Mouse (Mus musculus): Measurements from ENCODE around the gene 4930451I11Rik. TPM values are rescaled to one million over a fixed set of nuclear protein-coding genes. Genes with fewer than 3 reads are reported as not detected.

Gene 4930451I11Rik
- polyA plus RNA-seq, 1 experiment = not detected

- DNase-seq (ENCODE audit: low read depth) = peak; percentile 90
- TF ChIP-seq CTCF (IDR thresholded peaks at IDR 0.05; ENCODE audit: borderline replicate concordance, extremely low read depth, insufficient read depth, insufficient read length) = peak; percentile 90
- TF ChIP-seq POLR2A (IDR thresholded peaks at IDR 0.05; ENCODE audit: borderline replicate concordance, extremely low read depth, insufficient read depth, insufficient read length, poor library complexity, severe bottlenecking) = no peak
Measured at GRCm38 (mm10) chr7:126832036-126832598, 678 bp upstream of the 4930451I11Rik start.

DNA sequence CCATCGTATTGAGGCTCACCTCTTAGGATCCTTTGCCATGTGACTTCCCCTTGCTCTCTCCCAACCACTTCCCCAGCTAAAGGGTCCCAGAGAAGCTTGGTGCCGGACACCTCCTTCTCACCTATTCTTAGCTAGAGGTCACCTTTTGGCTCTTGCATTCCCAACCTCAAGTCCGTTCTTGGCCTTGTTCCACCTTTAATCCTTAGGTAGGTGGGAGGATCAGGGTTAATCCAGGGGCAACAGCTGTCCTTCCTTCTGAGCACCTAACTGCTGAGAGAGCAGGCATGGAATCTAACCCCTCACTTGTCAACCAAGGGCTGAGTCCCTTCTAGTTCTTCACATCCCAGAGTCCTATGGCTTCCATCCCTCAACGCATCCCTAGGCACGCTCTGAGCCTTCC lies 5.5 kb downstream of the 4930451I11Rik start:
- DNase-seq (ENCODE audit: low read depth) = no peak
- no peak for TF ChIP-seq CTCF (IDR thresholded peaks at IDR 0.05; ENCODE audit: borderline replicate concordance, extremely low read depth, insufficient read depth, insufficient read length)
- no peak for TF ChIP-seq POLR2A (IDR thresholded peaks at IDR 0.05; ENCODE audit: borderline replicate concordance, extremely low read depth, insufficient read depth, insufficient read length, poor library complexity, severe bottlenecking)

DNA sequence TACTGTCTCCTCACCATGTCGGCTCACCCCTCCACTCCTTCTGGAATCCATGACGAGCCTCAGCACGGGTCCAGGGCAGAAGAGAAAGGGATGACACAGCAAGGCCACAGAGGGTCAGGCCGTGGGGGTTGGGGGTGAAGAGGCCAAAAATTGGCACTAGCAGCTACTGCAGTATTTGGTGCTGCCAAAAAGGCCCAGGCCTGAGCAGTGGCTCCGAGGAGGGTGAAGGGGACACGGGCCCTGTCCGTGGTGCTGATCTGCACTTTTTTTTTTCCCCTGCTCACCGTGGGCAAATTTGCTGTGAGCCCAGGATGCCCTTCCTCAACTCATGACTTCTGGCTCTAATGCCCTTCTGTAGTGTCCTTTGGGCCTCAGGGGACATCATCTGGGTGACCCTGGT lies 6.0 kb downstream of the 4930451I11Rik start:
- DNase-seq (ENCODE audit: low read depth) = no peak
- TF ChIP-seq CTCF (IDR thresholded peaks at IDR 0.05; ENCODE audit: borderline replicate concordance, extremely low read depth, insufficient read depth, insufficient read length) (no peak), POLR2A (IDR thresholded peaks at IDR 0.05; ENCODE audit: borderline replicate concordance, extremely low read depth, insufficient read depth, insufficient read length, poor library complexity, severe bottlenecking) (no peak)

GRCm38 (mm10) chr7:126823940-126824339 lies 7.5 kb downstream of the 4930451I11Rik start:
- no peak for DNase-seq (ENCODE audit: low read depth)
- no peak for TF ChIP-seq CTCF (IDR thresholded peaks at IDR 0.05; ENCODE audit: borderline replicate concordance, extremely low read depth, insufficient read depth, insufficient read length)
- TF ChIP-seq POLR2A (IDR thresholded peaks at IDR 0.05; ENCODE audit: borderline replicate concordance, extremely low read depth, insufficient read depth, insufficient read length, poor library complexity, severe bottlenecking) = no peak

DNA sequence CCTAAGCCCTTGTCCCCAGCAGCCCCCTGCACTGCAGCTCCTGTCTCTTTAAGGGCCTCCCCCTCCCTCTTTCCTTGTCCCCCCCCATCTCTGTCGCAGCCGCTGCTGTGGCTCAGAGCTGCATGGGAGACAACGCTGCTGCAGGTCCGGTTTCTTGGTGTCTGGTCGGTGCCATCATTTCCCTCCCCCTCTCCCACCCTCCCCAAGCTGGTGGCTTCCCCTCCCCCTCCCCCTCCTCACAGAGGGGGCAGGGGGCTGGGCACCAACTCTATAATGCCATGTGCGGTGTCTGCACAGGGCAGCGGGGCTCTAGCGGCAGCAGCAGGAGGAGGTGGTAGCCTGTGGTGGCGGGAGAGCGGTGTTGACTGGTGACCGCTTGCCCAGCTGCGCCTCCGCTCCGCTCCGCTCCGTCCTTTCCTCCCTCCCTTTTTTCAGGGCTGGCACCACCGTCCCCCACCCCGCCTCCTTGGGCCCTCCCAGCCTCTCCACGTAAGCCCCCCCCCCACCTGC lies 8.2 kb downstream of the 4930451I11Rik start:
- DNase-seq (ENCODE audit: low read depth) = peak; percentile 85
- TF ChIP-seq CTCF (IDR thresholded peaks at IDR 0.05; ENCODE audit: borderline replicate concordance, extremely low read depth, insufficient read depth, insufficient read length) (no peak), POLR2A (IDR thresholded peaks at IDR 0.05; ENCODE audit: borderline replicate concordance, extremely low read depth, insufficient read depth, insufficient read length, poor library complexity, severe bottlenecking) (peak; percentile 48; the same call in 1 of the 2 replicates)

GRCm38 (mm10) chr7:126822741-126823140 lies 8.7 kb downstream of the 4930451I11Rik start:
- DNase-seq (ENCODE audit: low read depth) = no peak
- TF ChIP-seq CTCF (IDR thresholded peaks at IDR 0.05; ENCODE audit: borderline replicate concordance, extremely low read depth, insufficient read depth, insufficient read length) = no peak
- TF ChIP-seq POLR2A (IDR thresholded peaks at IDR 0.05; ENCODE audit: borderline replicate concordance, extremely low read depth, insufficient read depth, insufficient read length, poor library complexity, severe bottlenecking) = no peak

GRCm38 (mm10) chr7:126821835-126822511 lies 9.5 kb downstream of the 4930451I11Rik start:
- DNase-seq (ENCODE audit: low read depth) = peak; percentile 84
- TF ChIP-seq POLR2A (IDR thresholded peaks at IDR 0.05; ENCODE audit: borderline replicate concordance, extremely low read depth, insufficient read depth, insufficient read length, poor library complexity, severe bottlenecking) (no peak), CTCF (IDR thresholded peaks at IDR 0.05; ENCODE audit: borderline replicate concordance, extremely low read depth, insufficient read depth, insufficient read length) (peak; percentile 98)

GRCm38 (mm10) chr7:126818818-126819217 lies 12.6 kb downstream of the 4930451I11Rik start:
- no peak for DNase-seq (ENCODE audit: low read depth)
- TF ChIP-seq CTCF (IDR thresholded peaks at IDR 0.05; ENCODE audit: borderline replicate concordance, extremely low read depth, insufficient read depth, insufficient read length) (peak; percentile 14; the same call in 1 of the 2 replicates), POLR2A (IDR thresholded peaks at IDR 0.05; ENCODE audit: borderline replicate concordance, extremely low read depth, insufficient read depth, insufficient read length, poor library complexity, severe bottlenecking) (no peak)

DNA sequence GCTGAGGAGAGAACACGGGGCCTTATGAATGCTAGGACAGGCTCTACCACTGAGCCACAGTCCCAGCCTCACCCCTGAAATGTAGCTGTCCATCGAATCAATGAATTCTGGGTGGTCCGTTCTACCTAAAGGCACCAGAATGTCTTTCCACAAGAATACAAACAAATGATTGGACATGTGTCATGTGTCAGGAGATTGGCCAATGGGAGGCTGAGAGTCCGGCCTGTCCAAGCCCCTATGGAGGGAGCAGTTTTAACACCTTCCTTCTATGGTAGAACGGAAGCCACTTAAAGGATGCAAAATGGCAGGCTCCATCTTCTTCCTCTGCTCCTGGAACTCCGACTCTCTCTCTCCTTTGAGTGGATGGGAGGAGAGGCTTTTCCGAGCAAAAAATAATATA lies 13.8 kb downstream of the 4930451I11Rik start:
- no peak for DNase-seq (ENCODE audit: low read depth)
- TF ChIP-seq CTCF (IDR thresholded peaks at IDR 0.05; ENCODE audit: borderline replicate concordance, extremely low read depth, insufficient read depth, insufficient read length) (no peak), POLR2A (IDR thresholded peaks at IDR 0.05; ENCODE audit: borderline replicate concordance, extremely low read depth, insufficient read depth, insufficient read length, poor library complexity, severe bottlenecking) (no peak)

- TF ChIP-seq CTCF (IDR thresholded peaks at IDR 0.05; ENCODE audit: borderline replicate concordance, extremely low read depth, insufficient read depth, insufficient read length) (no peak), POLR2A (IDR thresholded peaks at IDR 0.05; ENCODE audit: borderline replicate concordance, extremely low read depth, insufficient read depth, insufficient read length, poor library complexity, severe bottlenecking) (no peak)
- DNase-seq (ENCODE audit: low read depth) = no peak
Measured at GRCm38 (mm10) chr7:126816494-126816893, 14.9 kb downstream of the 4930451I11Rik start.

- DNase-seq (ENCODE audit: low read depth) = no peak
- TF ChIP-seq POLR2A (IDR thresholded peaks at IDR 0.05; ENCODE audit: borderline replicate concordance, extremely low read depth, insufficient read depth, insufficient read length, poor library complexity, severe bottlenecking) = no peak
- no peak for TF ChIP-seq CTCF (IDR thresholded peaks at IDR 0.05; ENCODE audit: borderline replicate concordance, extremely low read depth, insufficient read depth, insufficient read length)
Measured at GRCm38 (mm10) chr7:126815726-126816222, 15.7 kb downstream of the 4930451I11Rik start.

All from brain, embryonic 14.5 days (tissue).